Mouse (Mus musculus): ENCODE results near the gene Sf3b4. TPM values are rescaled to one million over a fixed set of nuclear protein-coding genes. Genes with fewer than 3 reads are reported as not detected.
"Not testable (repeated sequence)": the region's sequence is repeated elsewhere in the genome, so short reads cannot be mapped to it uniquely, and the experiment has no call there.

The Sf3b4 gene
- polyA plus RNA-seq, 1 experiment from 2014 or later: 161 TPM

- Histone ChIP-seq H3K27me3 (no peaks in the 10 kb centered on the region), H3K36me3 (ENCODE audit: poor library complexity, severe bottlenecking) (0 out of 2 replicates have a peak, but pooled peaks cover under 1% of the 10 kb centered on the region), H3K9ac (peak overlapping the region; percentile 65), H3K4me2 (peak overlapping the region; percentile 89), H3K9me3 (replicated peaks) (no peaks in the 10 kb centered on the region), H3K27ac (no peak overlapping the region), H3K4me1 (peaks cover 26% of the 10 kb centered on the region), H3K4me3 (peak overlapping the region; percentile 45)
- 0% methylated on average over 12 of the region's 12 CpGs for WGBS
- ATAC-seq: peak; percentile 69; the same call in 1 of the 2 replicates
These were observed 11.2 kb upstream of the Sf3b4 start for GRCm38 (mm10) chr3:96160803-96161516.

GRCm38 (mm10) chr3:96161869-96162840, 10.0 kb upstream of the Sf3b4 start, which contains the start of gene Mtmr11:
Gene Mtmr11 (plus strand): TSS chr3:96162004.
- H3K9ac ChIP-seq: peak within 1 kb of the TSS; percentile 65
- H3K9me3 ChIP-seq (replicated peaks): no peaks in the 10 kb centered on the region
- H3K27me3 ChIP-seq: no peaks in the 10 kb centered on the region
- peak; percentile 47; the same call in 1 of the 2 replicates for ATAC-seq
- peak within 1 kb of the TSS; percentile 45 for H3K4me3 ChIP-seq
- 10% methylated on average over 15 of the region's 16 CpGs for WGBS
- peaks cover 26% of the 10 kb centered on the region for H3K4me1 ChIP-seq
- H3K4me2 ChIP-seq: peak within 1 kb of the TSS; percentile 89
- no peak within 1 kb of the TSS; the same call in 1 of the 2 replicates for H3K27ac ChIP-seq
- H3K36me3 ChIP-seq (ENCODE audit: poor library complexity, severe bottlenecking): no peaks in the 10 kb centered on the region

DNA sequence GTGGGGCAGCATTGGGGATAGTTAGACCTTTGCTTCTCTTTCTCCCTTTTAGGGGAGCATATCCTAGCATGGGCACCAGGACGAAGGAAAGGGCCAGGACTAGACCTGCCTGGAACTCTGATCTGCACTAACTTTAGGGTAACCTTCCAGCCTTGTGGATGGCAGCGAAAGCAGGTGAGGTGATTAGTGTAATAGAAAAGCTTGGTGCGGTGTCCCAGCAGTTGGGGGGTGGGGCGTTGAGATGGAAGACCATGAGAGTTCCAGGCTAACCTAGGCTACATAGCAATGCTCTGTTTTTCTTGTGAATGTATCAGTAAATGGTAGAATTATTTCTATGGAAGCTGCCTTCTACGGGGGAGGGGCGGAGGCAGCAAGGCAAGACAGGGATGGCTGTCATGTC, 9.1 kb upstream of the Sf3b4 start:
- Histone ChIP-seq H3K4me3 (peak overlapping the region; percentile 45; the same call in 1 of the 2 replicates), H3K4me2 (peak overlapping the region; percentile 89; the same call in 1 of the 2 replicates), H3K36me3 (ENCODE audit: poor library complexity, severe bottlenecking) (no peaks in the 10 kb centered on the region), H3K9ac (no peak overlapping the region), H3K9me3 (replicated peaks) (no peaks in the 10 kb centered on the region), H3K27me3 (no peaks in the 10 kb centered on the region), H3K4me1 (peaks cover 26% of the 10 kb centered on the region), H3K27ac (no peak overlapping the region)
- 92% methylated on average over 6 of the region's 6 CpGs for WGBS
- ATAC-seq: no peak

- Histone ChIP-seq H3K27ac (no peak overlapping the region), H3K4me2 (no peak overlapping the region), H3K9me3 (replicated peaks) (no peaks in the 10 kb centered on the region), H3K36me3 (ENCODE audit: poor library complexity, severe bottlenecking) (no peaks in the 10 kb centered on the region), H3K4me3 (no peak overlapping the region), H3K27me3 (no peaks in the 10 kb centered on the region), H3K9ac (no peak overlapping the region), H3K4me1 (peaks cover 26% of the 10 kb centered on the region)
- WGBS: 71% methylated on average over 12 of the region's 12 CpGs
- no peak for ATAC-seq
These were observed 3.5 kb upstream of the Sf3b4 start for GRCm38 (mm10) chr3:96168466-96169158.

- 86% methylated on average over 4 of the region's 4 CpGs for WGBS
These were observed 1.9 kb upstream of the Sf3b4 start for GRCm38 (mm10) chr3:96170276-96170675.

DNA sequence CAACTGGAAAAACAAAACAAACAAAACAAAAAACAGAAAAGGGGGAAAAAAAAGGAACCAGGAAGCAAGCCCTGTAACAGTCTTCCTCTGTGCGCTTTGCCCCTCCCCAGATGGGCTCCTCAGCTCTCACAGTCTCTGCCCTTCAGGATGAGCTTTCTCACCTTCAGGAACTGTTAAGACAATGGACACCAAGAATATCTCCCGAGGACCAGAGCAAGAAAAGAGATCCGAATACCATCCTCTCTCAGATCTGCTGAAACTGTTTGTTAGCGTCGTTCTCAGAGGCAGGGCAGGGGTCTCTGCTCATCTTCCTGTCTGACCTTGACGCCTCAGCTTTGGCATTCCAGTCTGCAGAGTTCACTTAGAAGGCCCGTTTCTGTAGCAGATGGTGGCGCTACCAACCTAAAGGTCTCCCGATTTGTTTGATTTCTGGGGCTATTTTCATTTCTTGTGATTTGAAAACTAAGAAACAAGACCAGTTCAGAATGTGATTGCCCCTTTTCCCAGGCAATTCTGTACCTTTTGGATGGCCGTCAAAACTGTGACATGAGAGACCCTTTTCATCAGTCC, 1.1 kb upstream of the Sf3b4 start:
- Histone ChIP-seq H3K4me3 (peak overlapping the region; percentile 96), H3K9ac (peak overlapping the region; percentile 92), H3K4me1 (peaks cover 41% of the 10 kb centered on the region), H3K27me3 (no peaks in the 10 kb centered on the region), H3K4me2 (peak overlapping the region; percentile 99), H3K9me3 (replicated peaks) (no peaks in the 10 kb centered on the region), H3K27ac (peak overlapping the region; percentile 99), H3K36me3 (ENCODE audit: poor library complexity, severe bottlenecking) (peaks cover 22% of the 10 kb centered on the region)
- WGBS: 74% methylated on average over 10 of the region's 10 CpGs
- no peak for ATAC-seq

More at GRCm38 (mm10) chr3:96170276-96170675, 1.9 kb upstream of the Sf3b4 start:
- H3K9ac ChIP-seq: no peak overlapping the region
- H3K9me3 ChIP-seq (replicated peaks): no peaks in the 10 kb centered on the region
- H3K4me3 ChIP-seq: no peak overlapping the region
- H3K36me3 ChIP-seq (ENCODE audit: poor library complexity, severe bottlenecking): peaks cover 15% of the 10 kb centered on the region
- no peaks in the 10 kb centered on the region for H3K27me3 ChIP-seq
- H3K4me1 ChIP-seq: peaks cover 41% of the 10 kb centered on the region
- ATAC-seq: no peak
- H3K27ac ChIP-seq: no peak overlapping the region
- 0 out of 2 replicates have a peak overlapping the region, but pooled peaks have one; percentile 99 for H3K4me2 ChIP-seq

GRCm38 (mm10) chr3:96171583-96172196, 442 bp upstream of the Sf3b4 start:
- no peaks in the 10 kb centered on the region for H3K27me3 ChIP-seq
- peak overlapping the region; percentile 99 for H3K4me2 ChIP-seq
- ATAC-seq: peak; percentile 27
- peak overlapping the region; percentile 96 for H3K4me3 ChIP-seq
- H3K4me1 ChIP-seq: peaks cover 41% of the 10 kb centered on the region
- no peaks in the 10 kb centered on the region for H3K9me3 ChIP-seq (replicated peaks)
- WGBS: 22% methylated on average over 18 of the region's 18 CpGs
- H3K36me3 ChIP-seq (ENCODE audit: poor library complexity, severe bottlenecking): peaks cover 28% of the 10 kb centered on the region
- peak overlapping the region; percentile 92 for H3K9ac ChIP-seq
- H3K27ac ChIP-seq: peak overlapping the region; percentile 99

GRCm38 (mm10) chr3:96173185-96173584, 1.1 kb downstream of the Sf3b4 start:
- Histone ChIP-seq H3K36me3 (ENCODE audit: poor library complexity, severe bottlenecking) (peaks cover 41% of the 10 kb centered on the region), H3K27me3 (no peaks in the 10 kb centered on the region), H3K9ac (peak overlapping the region; percentile 92), H3K4me3 (peak overlapping the region; percentile 96), H3K4me2 (peak overlapping the region; percentile 99), H3K27ac (no peak overlapping the region), H3K4me1 (peaks cover 41% of the 10 kb centered on the region), H3K9me3 (replicated peaks) (no peaks in the 10 kb centered on the region)
- ATAC-seq: no peak
- WGBS: 34% methylated on average over 7 of the region's 7 CpGs

- H3K9me3 ChIP-seq (replicated peaks); H3K27me3 ChIP-seq; H3K9ac ChIP-seq; ATAC-seq; H3K27ac ChIP-seq: not testable (repeated sequence)
- Histone ChIP-seq H3K4me3 (peak overlapping the region; percentile 20; the same call in 1 of the 2 replicates), H3K4me1 (peaks cover 38% of the 10 kb centered on the region), H3K36me3 (ENCODE audit: poor library complexity, severe bottlenecking) (peaks cover 49% of the 10 kb centered on the region), H3K4me2 (peak overlapping the region; percentile 99)
- WGBS: 91% methylated on average over 4 of the region's 4 CpGs
These were observed 1.9 kb downstream of the Sf3b4 start for GRCm38 (mm10) chr3:96174042-96174441.

DNA sequence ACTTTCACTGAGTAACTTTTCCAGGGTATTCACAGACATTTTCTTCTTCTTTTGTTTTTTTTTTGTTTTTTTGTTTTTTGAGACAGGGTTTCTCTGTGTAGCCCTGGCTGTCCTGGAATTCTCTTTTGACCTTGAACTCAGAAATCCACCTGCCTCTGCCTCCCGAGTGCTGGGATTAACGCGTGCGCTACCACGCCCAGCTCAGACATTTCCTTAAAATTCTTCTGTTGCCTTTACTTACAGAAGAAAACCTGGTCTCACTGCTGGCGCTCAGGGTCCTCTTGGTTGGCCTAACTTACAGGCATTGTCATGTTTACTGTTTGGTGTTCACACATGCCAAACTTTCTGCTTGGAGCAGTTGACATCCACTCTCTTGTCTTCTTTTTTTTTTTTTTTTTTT, 3.1 kb downstream of the Sf3b4 start:
- Histone ChIP-seq H3K9ac (no peak overlapping the region), H3K4me1 (peaks cover 40% of the 10 kb centered on the region), H3K4me2 (no peak overlapping the region), H3K9me3 (replicated peaks) (no peaks in the 10 kb centered on the region), H3K27me3 (no peaks in the 10 kb centered on the region), H3K36me3 (ENCODE audit: poor library complexity, severe bottlenecking) (peaks cover 49% of the 10 kb centered on the region), H3K27ac (no peak overlapping the region), H3K4me3 (no peak overlapping the region)
- 96% methylated on average over 6 of the region's 6 CpGs for WGBS
- ATAC-seq: no peak

DNA sequence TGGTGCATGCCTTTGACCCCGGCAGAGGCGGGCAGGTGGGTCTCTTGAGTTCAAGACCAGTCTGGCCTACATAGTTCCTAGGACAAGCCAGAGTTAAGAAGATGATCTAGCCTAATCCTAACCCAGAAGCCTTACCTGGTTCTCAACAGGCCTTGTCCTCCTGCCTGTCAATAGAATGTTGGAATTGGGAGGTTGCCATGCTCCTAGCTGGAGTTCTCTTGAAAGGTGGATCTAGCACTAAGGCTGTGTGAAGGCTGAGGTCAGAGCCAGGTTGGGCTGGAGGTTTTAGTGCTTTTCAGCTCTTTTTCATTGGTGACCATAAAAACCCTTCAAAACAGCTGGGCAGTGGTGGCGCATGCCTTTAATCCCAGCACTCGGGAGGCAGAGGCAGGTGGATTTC, 6.3 kb downstream of the Sf3b4 start:
- no peak for ATAC-seq
- Histone ChIP-seq H3K27me3 (no peaks in the 10 kb centered on the region), H3K9me3 (replicated peaks) (no peaks in the 10 kb centered on the region), H3K4me2 (no peak overlapping the region), H3K4me1 (peaks cover 39% of the 10 kb centered on the region), H3K36me3 (ENCODE audit: poor library complexity, severe bottlenecking) (peaks cover 49% of the 10 kb centered on the region), H3K9ac (no peak overlapping the region), H3K4me3 (no peak overlapping the region), H3K27ac (no peak overlapping the region)
- WGBS: 97% methylated on average over 4 of the region's 4 CpGs

Data from forebrain, embryonic 13.5 days (tissue).